Mouse (Mus musculus) bone marrow macrophage, adult 2 months (primary cell): ENCODE results near the gene Carmil1.

ENCODE experiments used
- CTCF ChIP-seq: IDR thresholded peaks from 2 replicates; pipeline ENCODE4 v1.5.1; 2012; ENCODE audit warnings: low read depth, mild to moderate bottlenecking, low read length, moderate library complexity
- POLR2A ChIP-seq: IDR thresholded peaks from 2 replicates; pipeline ENCODE4 v1.6.1; 2012; ENCODE audit warnings: mild to moderate bottlenecking, low read depth, low read length, borderline replicate concordance

- TF ChIP-seq CTCF (no peak), POLR2A (no peak)
Observed at GRCm38 (mm10) chr13:24136836-24137235, 143.8 kb downstream of the Carmil1 start.
